Mouse (Mus musculus) thymus, postnatal 36 days (tissue): ENCODE results near the gene Mettl13.

Source experiments
- DNase-seq, 2 experiments: peaks; one replicate each; pipeline ENCODE4 v3.0.0; 2022; ENCODE audit warnings: mixed read lengths in 2 of 2

The Mettl13 gene

DNA sequence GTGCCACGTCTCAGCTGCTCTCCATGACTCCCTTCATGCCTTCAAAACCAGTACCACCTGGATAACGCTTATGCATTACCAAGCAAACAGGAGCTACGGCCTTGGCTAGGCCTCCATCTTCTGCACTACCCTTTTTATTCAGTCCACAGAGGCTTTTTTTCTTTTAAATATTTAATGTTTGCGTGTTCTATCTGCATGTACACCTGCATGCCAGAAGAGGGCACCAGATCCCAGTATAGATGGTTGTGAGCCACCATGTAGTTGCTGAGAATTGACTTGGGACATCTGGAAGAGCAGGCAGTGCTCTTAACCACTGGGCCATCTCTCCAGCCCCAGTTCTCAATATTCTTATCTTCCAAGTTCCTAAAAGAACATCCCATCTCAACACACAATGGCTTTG is 16.8 kb downstream of the Mettl13 start:
- no peak for DNase-seq

DNA sequence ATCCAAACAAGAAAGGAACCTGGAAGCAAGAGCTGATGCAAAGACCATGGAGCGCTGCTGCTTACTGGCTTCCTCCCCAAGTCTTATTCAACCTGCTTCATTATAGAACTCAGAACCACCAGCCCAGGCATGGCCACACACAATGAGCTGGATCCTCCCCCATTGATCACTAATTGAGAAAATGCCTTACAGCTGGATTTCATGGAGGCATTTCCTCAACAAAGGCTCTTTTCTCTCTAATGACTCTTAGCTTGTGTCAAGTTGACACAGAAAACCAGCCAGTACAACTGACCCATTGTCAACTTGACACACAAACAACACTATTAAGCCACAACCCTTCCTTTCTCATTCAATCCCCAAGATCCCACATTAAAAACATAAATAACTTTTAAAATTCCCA is 17.7 kb downstream of the Mettl13 start:
- DNase-seq: no peak

DNA sequence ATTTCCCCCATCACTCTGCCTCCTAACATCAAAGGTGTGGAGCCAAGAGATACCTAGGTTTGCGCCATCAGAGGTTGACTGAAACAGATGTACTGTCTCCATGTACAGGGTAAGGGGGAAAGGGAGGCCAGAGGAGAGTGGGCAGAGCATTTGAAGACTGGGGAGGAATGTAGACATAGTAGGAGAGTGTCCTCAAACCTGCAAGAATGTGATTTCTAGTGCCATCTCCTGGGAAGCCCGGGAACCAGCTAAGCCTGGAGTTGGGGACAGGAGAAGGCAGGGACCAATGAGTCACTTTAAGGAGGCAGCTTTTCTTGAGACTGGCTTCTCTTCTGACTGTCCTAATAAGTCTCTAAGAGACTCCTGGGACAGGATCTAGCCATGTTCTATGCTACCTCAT is 18.7 kb downstream of the Mettl13 start:
- DNase-seq: no peak

DNA sequence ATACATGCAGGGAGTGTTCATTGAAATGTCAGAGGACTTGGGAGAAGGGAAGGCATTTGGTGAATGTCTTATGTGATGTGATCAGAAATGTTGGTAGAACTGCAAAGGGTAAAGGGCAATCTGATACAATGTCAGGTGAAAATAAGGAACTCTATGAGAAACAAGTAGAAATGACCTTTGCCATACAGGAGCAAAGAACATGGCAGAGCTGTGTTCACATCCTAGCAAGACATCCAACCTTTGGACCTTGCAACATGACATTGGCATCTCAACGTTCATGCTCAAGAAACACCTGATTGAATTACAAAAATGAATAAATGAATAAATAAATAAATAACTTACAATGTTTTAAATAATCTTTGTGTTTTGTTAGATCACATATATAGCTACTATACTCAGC is 33.2 kb downstream of the Mettl13 start:
- no peak for DNase-seq

DNA sequence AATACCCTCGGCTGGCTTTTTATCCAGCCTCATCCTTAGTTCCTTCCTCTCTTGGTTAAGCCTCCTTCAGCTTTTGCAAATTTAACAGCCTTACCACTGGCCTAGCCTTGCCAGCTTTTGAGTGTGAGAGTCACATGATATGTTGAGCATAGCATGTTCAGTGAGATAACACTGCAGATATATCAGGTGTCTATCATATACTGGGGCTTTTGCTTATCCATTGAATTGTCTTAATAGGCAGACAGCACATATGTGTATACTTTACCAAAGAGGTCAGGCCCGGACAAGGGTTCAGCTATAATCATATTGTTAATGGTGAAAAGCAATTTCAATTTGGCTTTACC is 38.4 kb downstream of the Mettl13 start:
- no peak for DNase-seq

DNA sequence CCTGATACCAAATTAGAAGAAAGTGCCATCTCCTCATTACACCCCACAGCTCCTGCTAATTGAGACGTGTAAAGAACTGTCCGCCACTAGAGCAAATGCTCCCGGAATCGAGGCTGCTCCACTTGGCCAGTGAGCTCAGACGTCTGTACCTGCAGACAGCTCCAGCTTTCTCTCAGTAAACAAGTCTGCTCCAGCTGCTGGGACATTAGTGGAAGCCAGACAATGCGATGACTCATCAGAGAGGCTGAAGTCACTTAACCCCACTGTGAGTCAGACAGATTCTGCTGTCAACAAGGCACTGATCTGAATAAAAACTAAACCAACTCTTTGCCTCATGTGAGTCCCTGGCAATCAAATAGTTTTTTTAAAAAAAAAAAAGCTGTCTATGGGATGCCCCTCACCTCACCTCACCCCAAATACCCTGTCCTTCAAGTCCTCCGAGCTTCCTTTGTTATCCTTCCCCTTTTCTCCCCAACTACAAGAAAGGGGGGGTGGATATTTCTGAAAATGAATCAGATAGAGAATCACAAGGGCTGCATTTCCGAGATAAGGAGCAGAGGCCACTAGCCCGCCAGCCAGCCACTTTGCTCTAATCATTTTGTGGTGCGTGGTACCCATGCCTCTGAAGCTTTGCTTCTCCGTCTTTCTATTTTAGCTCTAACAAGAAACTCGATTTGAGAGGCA is 38.9 kb downstream of the Mettl13 start:
- no peak for DNase-seq

DNA sequence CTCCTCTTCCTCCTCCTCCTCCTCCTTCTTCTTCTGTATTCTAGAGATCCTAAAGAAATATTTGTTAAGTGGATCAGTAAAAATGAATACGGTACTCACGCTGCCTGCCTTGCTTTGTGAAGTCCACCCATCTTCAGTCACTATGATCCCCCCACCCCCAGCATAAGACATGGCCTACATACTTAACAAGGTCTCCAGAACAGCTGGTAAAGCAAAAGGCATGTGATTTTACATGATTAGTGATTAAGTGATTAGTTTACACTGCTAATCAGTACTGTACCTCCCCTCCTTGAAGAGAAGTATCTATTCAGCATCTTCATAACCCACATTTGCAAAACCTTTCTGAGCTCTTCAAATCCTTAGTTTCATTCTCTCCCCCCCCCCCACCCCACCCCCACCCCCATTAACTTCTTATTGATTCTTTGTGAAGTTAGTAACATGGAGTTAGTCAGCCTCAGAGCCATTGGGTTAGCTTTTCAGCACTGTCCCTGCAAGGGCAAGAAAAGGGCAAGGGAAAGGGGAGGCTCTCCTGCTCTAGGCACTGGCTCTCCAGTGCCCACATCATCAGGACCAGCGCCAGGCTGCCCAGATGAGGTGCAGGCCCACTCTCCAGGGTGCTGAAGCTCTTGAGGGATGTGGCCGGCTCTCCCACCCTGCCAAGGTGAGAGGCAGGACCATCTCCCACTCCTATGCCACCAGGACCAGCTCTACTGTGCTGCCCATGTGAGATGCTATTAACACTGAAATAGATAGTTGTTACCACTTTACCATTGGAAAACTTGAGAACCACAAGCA is 39.9 kb downstream of the Mettl13 start:
- no peak for DNase-seq

DNA sequence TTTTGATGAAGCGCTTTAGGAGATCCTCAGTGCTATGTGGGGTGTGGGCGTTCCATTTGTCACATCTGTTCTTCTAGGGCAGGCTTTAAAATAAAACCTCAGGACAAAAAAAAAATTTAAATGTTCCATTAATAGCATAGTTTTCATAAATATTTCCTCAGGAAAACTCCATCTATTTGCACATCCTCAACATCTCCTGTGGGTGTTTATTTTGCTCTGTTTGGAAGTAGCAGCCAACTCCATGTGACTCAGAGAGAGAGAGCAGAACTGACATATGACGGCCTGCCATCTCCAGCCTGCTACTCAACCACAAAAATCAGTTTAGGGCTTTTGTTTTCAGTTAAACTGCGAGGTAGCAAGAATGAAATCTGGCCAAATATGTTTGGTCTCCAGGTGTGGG is 41.8 kb downstream of the Mettl13 start:
- DNase-seq: no peak

DNA sequence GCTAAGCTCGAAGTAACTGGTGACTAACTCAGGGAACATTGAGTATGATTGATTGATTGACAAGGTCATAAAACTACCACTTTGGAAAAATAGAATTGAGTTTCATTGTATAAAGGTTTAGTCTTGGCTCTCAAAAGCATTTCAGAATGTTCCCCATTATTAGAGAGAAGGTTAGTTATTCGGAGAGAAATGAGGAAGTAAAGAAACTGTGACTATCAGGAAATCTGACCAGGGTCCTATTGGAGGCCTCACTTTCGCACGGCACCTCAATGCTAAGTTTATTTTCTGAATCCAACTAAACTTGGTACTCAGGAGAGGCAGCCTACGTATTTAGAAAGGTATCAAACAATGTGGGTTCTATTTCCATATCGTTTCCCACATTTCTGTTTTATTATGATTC is 42.7 kb downstream of the Mettl13 start:
- DNase-seq: no peak
